Mouse (Mus musculus): Measurements from ENCODE around the gene Plch1. TPM values are rescaled to one million over a fixed set of nuclear protein-coding genes. Genes with fewer than 3 reads are reported as not detected.
A peak's percentile ranks its signal among the peaks of the same experiment; 100 is the strongest.

Plch1 gene
- total RNA-seq, 1 experiment from 2014 or later = 0.15 TPM

DNA sequence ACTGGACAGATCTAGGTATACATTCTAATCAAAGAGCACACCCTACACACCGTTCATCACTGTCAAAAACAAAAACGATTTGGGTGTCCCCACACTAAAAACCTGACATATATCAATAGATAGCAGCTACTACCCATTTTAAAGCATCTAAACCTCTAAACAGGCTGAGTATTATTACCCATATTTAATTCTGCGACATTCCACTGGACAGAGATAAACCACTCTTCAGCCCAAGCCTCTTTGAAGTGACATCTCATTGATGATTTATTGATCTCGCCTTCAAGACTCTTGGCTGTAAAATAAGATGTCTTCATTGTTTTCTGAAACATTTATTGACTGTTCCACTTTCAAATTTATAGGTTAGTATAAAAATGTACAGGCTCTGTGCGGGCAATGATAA, 46.4 kb downstream of the Plch1 start:
- no peak for DNase-seq

DNA sequence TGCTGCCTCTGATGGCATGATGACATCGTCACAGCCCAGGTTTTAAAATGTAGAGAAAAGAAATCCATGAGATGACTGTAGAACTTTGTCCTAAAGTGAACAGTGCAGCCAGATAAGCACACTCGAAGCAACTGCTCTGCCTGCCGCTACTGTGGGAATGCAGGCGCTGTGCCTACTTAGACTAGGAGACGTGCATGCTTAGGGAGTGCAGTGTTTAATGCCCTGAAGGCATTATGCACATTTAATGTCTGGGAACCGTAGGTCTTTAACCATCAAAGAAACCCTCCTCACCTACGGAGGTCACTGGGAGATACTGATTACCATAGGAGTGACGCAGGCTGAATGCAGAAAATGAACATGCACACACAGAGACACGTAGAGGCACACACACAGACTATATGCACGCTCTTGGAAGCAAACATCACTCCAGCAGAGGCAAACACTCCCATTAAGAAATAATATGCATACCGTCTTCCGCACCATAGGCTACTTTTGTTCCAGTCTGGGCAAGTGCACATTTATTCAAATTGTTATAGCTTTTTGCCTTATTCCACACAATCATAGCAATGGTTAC, 48.1 kb downstream of the Plch1 start:
- no peak for DNase-seq

DNA sequence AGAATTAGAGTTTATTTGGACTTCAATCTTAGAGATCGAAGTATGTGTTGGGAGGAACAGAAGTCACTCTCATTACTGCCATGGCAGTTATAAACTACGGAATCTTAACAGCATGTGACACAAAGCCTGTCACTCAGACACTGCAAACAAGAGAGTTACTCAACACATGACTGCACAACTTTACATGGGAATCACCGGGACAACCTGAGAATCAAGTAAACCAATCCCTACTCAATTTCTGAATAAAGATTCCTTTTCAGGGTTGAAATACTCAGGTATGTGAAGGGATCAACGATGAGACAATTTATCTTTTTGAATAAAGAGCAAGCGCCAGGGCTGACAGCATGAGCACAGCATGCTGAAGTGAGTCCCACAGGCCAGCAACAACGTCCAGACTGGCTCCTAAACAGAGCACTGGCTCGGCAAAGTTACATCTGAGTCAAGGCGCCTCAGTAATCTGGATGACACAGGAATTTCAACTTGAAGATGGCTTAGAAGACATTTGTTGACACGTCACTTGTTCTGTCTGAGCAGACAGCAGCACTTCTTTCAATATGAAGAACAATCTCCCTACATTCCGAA, 49.4 kb downstream of the Plch1 start:
- no peak for DNase-seq

DNA sequence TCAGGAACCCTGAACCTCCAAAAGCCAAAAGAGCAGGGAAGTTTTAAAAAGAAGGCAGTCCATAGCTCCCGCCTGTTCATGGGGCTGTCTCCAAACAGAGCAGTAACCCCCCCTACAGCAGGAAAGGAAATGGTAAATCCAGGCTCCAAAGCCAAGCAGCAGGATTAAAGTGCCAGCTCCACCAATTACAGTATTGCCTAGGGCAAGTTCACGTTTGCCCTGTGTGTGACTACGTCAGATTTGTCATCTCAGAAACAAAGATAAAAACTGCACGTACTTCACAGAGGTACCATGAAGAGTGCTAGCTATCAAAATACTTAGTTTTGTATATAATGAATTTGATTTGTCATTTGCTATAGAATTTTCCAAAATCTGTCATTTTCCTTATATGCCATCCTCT, 55.1 kb downstream of the Plch1 start:
- no peak for DNase-seq

DNA sequence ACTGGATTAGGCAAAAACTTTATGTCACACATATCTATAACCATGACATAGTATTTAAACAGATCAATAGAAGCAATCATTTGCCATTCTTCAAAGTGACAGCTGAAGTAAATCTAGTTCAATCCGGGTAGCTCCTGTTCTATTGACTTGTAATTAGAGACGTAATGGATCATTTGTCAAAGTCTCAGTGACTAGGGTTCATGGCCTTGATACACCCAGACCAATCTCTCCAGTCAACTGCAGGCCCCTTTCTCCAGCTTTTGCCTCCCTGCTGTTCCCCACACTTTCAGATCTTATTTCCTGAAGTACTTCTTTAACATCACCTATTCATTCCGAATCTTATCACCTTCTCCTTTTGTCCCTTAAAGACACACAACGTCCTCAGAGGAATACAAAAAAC, 56.8 kb downstream of the Plch1 start:
- DNase-seq = no peak

GRCm38 (mm10) chr3:63837750-63838149, 61.5 kb downstream of the Plch1 start:
- DNase-seq = no peak

- DNase-seq = no peak
Measured at GRCm38 (mm10) chr3:63836937-63837632, 62.2 kb downstream of the Plch1 start.

- DNase-seq = no peak
Measured at GRCm38 (mm10) chr3:63835816-63836215, 63.5 kb downstream of the Plch1 start.

DNA sequence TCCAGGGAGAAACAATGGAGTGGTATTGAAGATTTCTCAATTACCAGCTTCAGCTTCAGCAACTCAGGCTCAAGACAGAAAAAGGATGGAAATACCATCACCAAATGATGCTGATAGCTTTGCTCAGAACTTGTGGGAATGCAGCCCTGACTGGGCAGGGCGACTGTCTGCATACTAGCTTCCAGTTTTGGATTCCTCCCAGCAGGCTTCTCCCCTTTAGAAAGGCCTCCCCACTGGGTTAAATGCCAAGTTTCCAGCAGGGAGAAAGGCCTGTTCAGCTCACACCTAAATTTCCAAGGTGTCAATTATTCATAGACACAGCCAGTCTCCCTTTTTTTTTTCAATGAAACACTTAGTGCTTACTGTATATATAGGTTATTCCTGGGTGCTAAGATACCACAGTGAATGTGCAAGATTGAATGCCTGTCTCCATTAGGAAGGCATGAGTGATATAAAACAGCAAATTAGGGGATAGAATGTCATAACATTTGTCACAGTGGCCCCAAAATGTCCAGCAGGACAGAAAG, 75.3 kb downstream of the Plch1 start:
- no peak for DNase-seq

GRCm38 (mm10) chr3:63822631-63823030, 76.6 kb downstream of the Plch1 start:
- DNase-seq = peak; percentile 52

- no peak for DNase-seq
Measured at GRCm38 (mm10) chr3:63815131-63815530, 84.1 kb downstream of the Plch1 start.

DNA sequence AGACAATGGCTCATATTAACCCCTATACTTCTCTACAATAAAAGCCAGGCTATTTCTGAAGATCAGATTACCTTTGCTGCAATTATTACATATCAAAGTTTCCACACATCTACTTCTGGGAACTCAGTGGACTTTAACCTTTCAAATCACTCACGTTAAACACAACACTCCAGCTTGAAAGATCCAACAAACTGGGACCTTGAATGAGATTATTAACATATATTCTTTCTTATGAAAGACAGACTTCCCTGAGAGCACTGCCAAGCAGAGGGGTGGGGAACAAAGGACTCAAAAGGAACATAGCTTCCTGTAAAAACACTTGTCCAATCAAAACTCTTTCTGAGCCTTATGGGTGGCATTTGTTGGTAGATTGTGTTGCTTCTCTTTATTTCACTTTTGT, 85.1 kb downstream of the Plch1 start:
- no peak for DNase-seq

DNA sequence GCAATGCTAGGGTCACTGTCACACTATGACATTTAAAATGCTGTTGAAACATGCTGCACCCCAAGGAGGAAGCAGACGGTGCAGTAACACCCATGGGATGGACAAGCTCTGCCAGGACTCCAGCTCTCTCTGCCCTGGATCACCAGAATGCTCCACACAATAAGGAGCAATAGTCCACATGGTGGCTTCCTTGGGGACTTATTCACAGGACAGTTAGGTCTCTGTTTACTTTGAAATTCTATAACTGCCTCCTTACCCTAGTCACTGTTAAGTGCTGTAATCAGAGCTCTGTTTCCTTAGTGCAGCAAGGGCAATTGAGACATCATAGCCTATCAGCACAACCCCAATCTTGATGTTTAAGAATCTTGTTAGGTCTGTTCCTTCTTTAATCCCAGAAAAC, 92.4 kb downstream of the Plch1 start:
- DNase-seq = peak; percentile 37

DNA sequence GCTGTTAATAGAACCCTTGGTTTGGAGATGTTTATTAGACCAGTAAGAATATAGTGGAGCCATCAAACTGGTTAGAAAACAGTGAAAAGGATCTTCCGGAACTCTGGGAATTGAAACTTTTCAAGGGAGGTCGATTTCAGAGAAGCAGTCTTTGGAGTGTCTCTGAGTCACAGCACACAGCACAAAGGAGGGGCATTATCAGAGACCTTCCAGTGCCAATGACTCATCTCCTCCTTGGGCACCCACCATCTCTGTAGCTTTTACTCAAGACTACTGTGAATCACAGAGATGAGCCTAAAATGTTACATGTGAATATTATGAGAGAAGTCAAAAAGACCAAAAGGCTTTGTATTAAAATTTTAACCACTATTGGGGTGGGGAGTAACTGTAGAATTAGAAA, 93.8 kb downstream of the Plch1 start:
- no peak for DNase-seq

- no peak for DNase-seq
Measured at GRCm38 (mm10) chr3:63800685-63801084, 98.6 kb downstream of the Plch1 start.

DNA sequence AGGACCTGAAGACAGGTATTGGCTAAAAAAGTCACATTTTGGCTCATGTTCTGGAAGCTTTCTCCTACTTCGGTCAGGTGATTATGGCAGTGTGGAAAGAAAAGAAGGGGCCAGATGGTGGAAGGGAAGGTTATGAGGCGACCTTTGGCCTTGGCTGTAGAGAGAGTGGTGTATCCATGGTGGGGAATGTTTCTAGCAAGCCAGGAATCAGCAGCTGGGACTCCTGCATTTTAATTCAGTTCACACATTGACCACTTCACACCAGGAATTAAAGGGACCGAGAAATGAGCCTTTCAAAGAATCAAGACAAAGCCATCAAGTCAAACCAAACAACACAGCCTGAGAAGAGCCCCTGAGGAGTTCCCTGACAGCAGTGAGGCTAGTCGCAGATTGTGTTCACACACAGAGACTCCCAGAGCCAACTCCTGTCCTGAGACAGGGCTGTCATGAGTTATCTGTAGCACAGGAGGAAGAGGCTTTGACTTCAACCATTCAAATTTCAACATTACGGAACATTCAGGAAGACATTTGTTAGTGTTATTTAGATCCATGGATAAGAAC, 112.4 kb downstream of the Plch1 start:
- DNase-seq = no peak

GRCm38 (mm10) chr3:63772617-63773305, 126.5 kb downstream of the Plch1 start:
- DNase-seq = peak; percentile 52

DNA sequence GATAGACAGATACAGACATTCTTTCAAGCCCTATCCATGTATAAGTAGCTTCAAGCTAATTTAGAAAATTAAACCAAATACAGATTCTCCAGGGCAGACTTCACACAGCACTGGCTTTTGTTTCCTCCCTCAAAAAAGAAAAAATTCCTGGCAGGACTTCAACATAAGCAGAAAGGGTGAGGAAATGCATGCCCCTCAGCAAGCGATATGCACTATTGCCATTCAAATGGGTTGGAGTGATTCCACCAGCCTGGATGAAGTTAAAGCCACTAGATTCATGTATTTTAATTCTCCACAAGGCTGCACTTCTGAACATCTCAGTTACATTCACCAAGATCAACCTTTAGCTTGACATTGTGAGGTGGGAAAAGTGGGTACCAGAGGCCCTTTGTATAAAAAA, 138.5 kb downstream of the Plch1 start:
- no peak for DNase-seq

- no peak for DNase-seq
Measured at GRCm38 (mm10) chr3:63740073-63740472, 159.2 kb downstream of the Plch1 start.

GRCm38 (mm10) chr3:63728325-63728724, 170.9 kb downstream of the Plch1 start:
- DNase-seq = no peak

- DNase-seq = no peak
Measured at GRCm38 (mm10) chr3:63726667-63727342, 172.5 kb downstream of the Plch1 start.

- DNase-seq = no peak
Measured at GRCm38 (mm10) chr3:63693694-63694093, 205.6 kb downstream of the Plch1 start.

Data from adrenal gland, postnatal 14 days (tissue).